18 mouse cellular contexts compared by ENCODE assay signal in genomic region chr2:62399832-62400231, GRCm38 (mm10). TPM values are rescaled to one million over a fixed set of nuclear protein-coding genes. Genes with fewer than 3 reads are reported as not detected.
DNase-seq lines count a peak whose midpoint lies in the region; ATAC-seq lines count a peak whose summit lies in the region.
"Had no signal": no experiment of that assay in that cellular context is flagged by ENCODE, and none has a peak within 500 bp of the region (broad histone marks: within the 10 kb centered on the region; RNA-seq: fewer than 3 reads in every experiment).

No protein-coding gene starts in this region.

- no peaks in the 10 kb centered on the region for H3K27me3 ChIP-seq in intestine, embryonic 16.5 days (replicated peaks; ENCODE audit: control insufficient read depth, insufficient read depth, low read length)
- H3K27me3 ChIP-seq in intestine, embryonic 15.5 days (replicated peaks) = no peaks in the 10 kb centered on the region
- H3K27me3 ChIP-seq in hindbrain, embryonic 14.5 days (ENCODE audit: control insufficient read depth, insufficient read depth, low read length) = no peaks in the 10 kb centered on the region
- H3K27me3 ChIP-seq in neural tube, embryonic 15.5 days (replicated peaks) = no peaks in the 10 kb centered on the region
- H3K27me3 ChIP-seq: embryonic facial prominence, embryonic 13.5 days; heart, embryonic 12.5 days; hindbrain, embryonic 15.5 days had no signal

- H3K4me2 ChIP-seq in intestine, embryonic 16.5 days (ENCODE audit: low read depth, low read length) = no peak overlapping the region
- no peak overlapping the region for H3K4me2 ChIP-seq in intestine, embryonic 15.5 days (replicated peaks)
- H3K4me2 ChIP-seq in hindbrain, embryonic 14.5 days (replicated peaks) = no peak overlapping the region
- H3K4me2 ChIP-seq in neural tube, embryonic 15.5 days = no peak overlapping the region
- H3K4me2 ChIP-seq: embryonic facial prominence, embryonic 13.5 days; heart, embryonic 12.5 days; hindbrain, embryonic 15.5 days had no signal

- H3K27ac ChIP-seq in intestine, embryonic 16.5 days (ENCODE audit: low read length) = peak overlapping the region; percentile 4; the same call in 1 of the 2 replicates
- no peak overlapping the region for H3K27ac ChIP-seq in intestine, embryonic 15.5 days
- no peak overlapping the region for H3K27ac ChIP-seq in hindbrain, embryonic 14.5 days
- no peak overlapping the region for H3K27ac ChIP-seq in neural tube, embryonic 15.5 days (replicated peaks)
- H3K27ac ChIP-seq: embryonic facial prominence, embryonic 13.5 days; hindbrain, embryonic 10.5 days; hindbrain, embryonic 15.5 days had no signal

- 86% methylated on average over 2 of the region's 2 CpGs for WGBS in intestine, embryonic 16.5 days
- 92% methylated on average over 2 of the region's 2 CpGs for whole genome bisulfite sequencing in intestine, embryonic 15.5 days
- WGBS in hindbrain, embryonic 14.5 days = 93% methylated on average over 2 of the region's 2 CpGs
- WGBS in neural tube, embryonic 15.5 days = 93% methylated on average over 2 of the region's 2 CpGs

- H3K4me3 ChIP-seq in intestine, embryonic 16.5 days (ENCODE audit: low read length) = no peak overlapping the region
- H3K4me3 ChIP-seq in intestine, embryonic 15.5 days (replicated peaks) = no peak overlapping the region
- H3K4me3 ChIP-seq in hindbrain, embryonic 14.5 days (replicated peaks; ENCODE audit: low read length) = no peak overlapping the region
- H3K4me3 ChIP-seq in neural tube, embryonic 15.5 days (replicated peaks) = no peak overlapping the region
- H3K4me3 ChIP-seq: embryonic facial prominence, embryonic 13.5 days; heart, embryonic 12.5 days; hindbrain, embryonic 10.5 days; hindbrain, embryonic 15.5 days had no signal

- H3K36me3 ChIP-seq in intestine, embryonic 16.5 days (ENCODE audit: control insufficient read depth, insufficient read depth, low read length) = no peaks in the 10 kb centered on the region
- H3K36me3 ChIP-seq in intestine, embryonic 15.5 days = no peaks in the 10 kb centered on the region
- H3K36me3 ChIP-seq in hindbrain, embryonic 14.5 days (replicated peaks; ENCODE audit: control insufficient read depth, insufficient read depth) = no peaks in the 10 kb centered on the region
- no peaks in the 10 kb centered on the region for H3K36me3 ChIP-seq in neural tube, embryonic 15.5 days
- H3K36me3 ChIP-seq: embryonic facial prominence, embryonic 13.5 days; G1E; heart, embryonic 12.5 days; hindbrain, embryonic 10.5 days; hindbrain, embryonic 15.5 days had no signal

- no peak for ATAC-seq in intestine, embryonic 16.5 days
- no peak for ATAC-seq in intestine, embryonic 15.5 days
- ATAC-seq in granulocyte monocyte progenitor cell, adult 5-6 weeks (replicated peaks; ENCODE audit: poor library complexity, severe bottlenecking) = 0 out of 2 replicates have a peak, but pooled peaks have one; percentile 36
- peak; percentile 37; the same call in 1 of the 2 replicates for ATAC-seq in megakaryocyte progenitor cell, adult 5-6 weeks (replicated peaks; ENCODE audit: poor library complexity)
- ATAC-seq in hindbrain, embryonic 14.5 days (ENCODE audit: low FRiP score) = no peak
- ATAC-seq in neural tube, embryonic 15.5 days (ENCODE audit: low FRiP score) = no peak
- ATAC-seq: forebrain, embryonic 14.5 days had no signal

- no peak for DNase-seq in hindbrain, embryonic 14.5 days (ENCODE audit: low spot score)
- no peak for DNase-seq in left cerebral cortex, adult 18-20 months (ENCODE audit: low spot score in 2 of 2)
- DNase-seq: adrenal gland, postnatal 10 days; cerebellum, adult 11-12 months; cerebellum, postnatal 25 days; gastrocnemius, postnatal 10 days; kidney, adult 18-20 months had no signal

- no peak overlapping the region for H3K9ac ChIP-seq in intestine, embryonic 16.5 days (ENCODE audit: low read depth, low read length)
- H3K9ac ChIP-seq in intestine, embryonic 15.5 days = no peak overlapping the region
- H3K9ac ChIP-seq in hindbrain, embryonic 14.5 days = no peak overlapping the region
- H3K9ac ChIP-seq in neural tube, embryonic 15.5 days (replicated peaks) = no peak overlapping the region
- H3K9ac ChIP-seq: embryonic facial prominence, embryonic 13.5 days; heart, embryonic 12.5 days; hindbrain, embryonic 15.5 days had no signal

- no peaks in the 10 kb centered on the region for H3K9me3 ChIP-seq in intestine, embryonic 16.5 days (ENCODE audit: control insufficient read depth, low read length)
- H3K9me3 ChIP-seq in intestine, embryonic 15.5 days = no peaks in the 10 kb centered on the region
- H3K9me3 ChIP-seq in hindbrain, embryonic 14.5 days (ENCODE audit: control insufficient read depth, low read length) = no peaks in the 10 kb centered on the region
- no peaks in the 10 kb centered on the region for H3K9me3 ChIP-seq in neural tube, embryonic 15.5 days (replicated peaks)
- H3K9me3 ChIP-seq: embryonic facial prominence, embryonic 13.5 days; G1E; heart, embryonic 12.5 days; hindbrain, embryonic 10.5 days; hindbrain, embryonic 15.5 days had no signal

- H3K4me1 ChIP-seq in intestine, embryonic 16.5 days (ENCODE audit: control insufficient read depth, insufficient read depth, low read length) = peaks cover 3% of the 10 kb centered on the region
- H3K4me1 ChIP-seq in intestine, embryonic 15.5 days (replicated peaks) = 0 out of 2 replicates have a peak, but pooled peaks cover 5% of the 10 kb centered on the region
- no peaks in the 10 kb centered on the region for H3K4me1 ChIP-seq in hindbrain, embryonic 14.5 days (replicated peaks; ENCODE audit: control insufficient read depth, insufficient read depth, low read length)
- no peaks in the 10 kb centered on the region for H3K4me1 ChIP-seq in neural tube, embryonic 15.5 days
- H3K4me1 ChIP-seq: embryonic facial prominence, embryonic 13.5 days; hindbrain, embryonic 10.5 days; hindbrain, embryonic 15.5 days had no signal

RNA-seq across cellular contexts. Expression of gene Dpp4, which starts 12.2 kb away (rescaled TPM):
- polyA plus RNA-seq in intestine, embryonic 16.5 days (2015; fragmentation: Nextera tagmentation; extraction: Ambion mirVana) = 85.0 and 104 TPM in 2 replicates
- polyA plus RNA-seq in intestine, embryonic 15.5 days (2015; fragmentation: Nextera tagmentation; extraction: Ambion mirVana) = 69.3 and 72.5 TPM in 2 replicates
- 11.0 and 13.8 TPM in 2 replicates for total RNA-seq in granulocyte monocyte progenitor cell, adult 5-6 weeks (2014; fragmentation: Nextera tagmentation)
- 14.6 and 15.2 TPM in 2 replicates for total RNA-seq in granulocyte monocyte progenitor cell, adult 5-6 weeks (2017)
- 9.8 and 10.0 TPM in 2 replicates for total RNA-seq in megakaryocyte progenitor cell, adult 5-6 weeks (2015)
- total RNA-seq in megakaryocyte progenitor cell, adult 5-6 weeks (2017) = 13.8 and 16.4 TPM in 2 replicates
- polyA plus RNA-seq in hindbrain, embryonic 14.5 days (2014; fragmentation: Nextera tagmentation; extraction: Ambion mirVana) = 1.1 and 1.4 TPM in 2 replicates
- total RNA-seq in left cerebral cortex, adult 18-20 months (2021) = 1 to 10 TPM; 2.0 to 3.5 TPM
- 2.4 and 17.8 TPM in 2 replicates for polyA plus RNA-seq in neural tube, embryonic 15.5 days (2015; fragmentation: Nextera tagmentation; extraction: Ambion mirVana)

Comparison
In these comparisons a context has a peak if more than half of its experiments do, and no peak if none do; other contexts are left out.
1. ATAC-seq: peak in granulocyte monocyte progenitor cell, adult 5-6 weeks (single experiment) and megakaryocyte progenitor cell, adult 5-6 weeks (single experiment); none in intestine, embryonic 16.5 days (single experiment), intestine, embryonic 15.5 days (single experiment), hindbrain, embryonic 14.5 days (single experiment) and neural tube, embryonic 15.5 days (single experiment).